Mouse (Mus musculus): ENCODE results near the gene Aldoart2.
"Not testable (repeated sequence)": the region's sequence is repeated elsewhere in the genome, so short reads cannot be mapped to it uniquely, and the experiment has no call there.

Gene Aldoart2

GRCm38 (mm10) chr12:55565206-55565605 lies at the start of gene Aldoart2:
Gene Aldoart2, plus strand, starts transcription at chr12:55565239.
- DNase-seq (ENCODE audit: low spot score): no peak

GRCm38 (mm10) chr12:55518061-55518738 lies 46.8 kb upstream of the Aldoart2 start:
- DNase-seq (ENCODE audit: low spot score): peak; percentile 75

- DNase-seq (ENCODE audit: low spot score): no peak
Observed at GRCm38 (mm10) chr12:55526983-55527752, 37.9 kb upstream of the Aldoart2 start.

GRCm38 (mm10) chr12:55536537-55537135 lies 28.4 kb upstream of the Aldoart2 start:
- DNase-seq (ENCODE audit: low spot score): peak; percentile 72

GRCm38 (mm10) chr12:55537742-55538141 lies 27.3 kb upstream of the Aldoart2 start:
- no peak for DNase-seq (ENCODE audit: low spot score)

- no peak for DNase-seq (ENCODE audit: low spot score)
Observed at GRCm38 (mm10) chr12:55538328-55538971, 26.6 kb upstream of the Aldoart2 start.

- DNase-seq (ENCODE audit: low spot score): no peak
Observed at GRCm38 (mm10) chr12:55539157-55539556, 25.9 kb upstream of the Aldoart2 start.

GRCm38 (mm10) chr12:55554901-55555300 lies 10.1 kb upstream of the Aldoart2 start:
- DNase-seq (ENCODE audit: low spot score): not testable (repeated sequence)

GRCm38 (mm10) chr12:55557866-55558265 lies 7.2 kb upstream of the Aldoart2 start:
- no peak for DNase-seq (ENCODE audit: low spot score)

- DNase-seq (ENCODE audit: low spot score): no peak
Observed at GRCm38 (mm10) chr12:55559184-55559855, 5.7 kb upstream of the Aldoart2 start.

GRCm38 (mm10) chr12:55560025-55560690 lies 4.9 kb upstream of the Aldoart2 start:
- DNase-seq (ENCODE audit: low spot score): peak; percentile 63

GRCm38 (mm10) chr12:55563742-55564141 lies 1.3 kb upstream of the Aldoart2 start:
- no peak for DNase-seq (ENCODE audit: low spot score)

- DNase-seq (ENCODE audit: low spot score): no peak
Observed at GRCm38 (mm10) chr12:55564187-55564963, 664 bp upstream of the Aldoart2 start.

GRCm38 (mm10) chr12:55565867-55566266 lies 828 bp downstream of the Aldoart2 start:
- no peak for DNase-seq (ENCODE audit: low spot score)

- no peak for DNase-seq (ENCODE audit: low spot score)
Observed at GRCm38 (mm10) chr12:55566837-55567236, 1.8 kb downstream of the Aldoart2 start.

- no peak for DNase-seq (ENCODE audit: low spot score)
Observed at GRCm38 (mm10) chr12:55568466-55568865, 3.4 kb downstream of the Aldoart2 start.

GRCm38 (mm10) chr12:55569676-55570075 lies 4.6 kb downstream of the Aldoart2 start:
- DNase-seq (ENCODE audit: low spot score): no peak

GRCm38 (mm10) chr12:55570646-55571045 lies 5.6 kb downstream of the Aldoart2 start:
- no peak for DNase-seq (ENCODE audit: low spot score)

- DNase-seq (ENCODE audit: low spot score): no peak
Observed at GRCm38 (mm10) chr12:55571181-55571580, 6.1 kb downstream of the Aldoart2 start.

- DNase-seq (ENCODE audit: low spot score): no peak
Observed at GRCm38 (mm10) chr12:55571661-55572060, 6.6 kb downstream of the Aldoart2 start.

GRCm38 (mm10) chr12:55573089-55573488 lies 8.1 kb downstream of the Aldoart2 start:
- DNase-seq (ENCODE audit: low spot score): no peak
